Mouse (Mus musculus): ENCODE results near the gene Slc4a10.
"Not testable (repeated sequence)": the region's sequence is repeated elsewhere in the genome, so short reads cannot be mapped to it uniquely, and the experiment has no call there.

Slc4a10 gene

DNA sequence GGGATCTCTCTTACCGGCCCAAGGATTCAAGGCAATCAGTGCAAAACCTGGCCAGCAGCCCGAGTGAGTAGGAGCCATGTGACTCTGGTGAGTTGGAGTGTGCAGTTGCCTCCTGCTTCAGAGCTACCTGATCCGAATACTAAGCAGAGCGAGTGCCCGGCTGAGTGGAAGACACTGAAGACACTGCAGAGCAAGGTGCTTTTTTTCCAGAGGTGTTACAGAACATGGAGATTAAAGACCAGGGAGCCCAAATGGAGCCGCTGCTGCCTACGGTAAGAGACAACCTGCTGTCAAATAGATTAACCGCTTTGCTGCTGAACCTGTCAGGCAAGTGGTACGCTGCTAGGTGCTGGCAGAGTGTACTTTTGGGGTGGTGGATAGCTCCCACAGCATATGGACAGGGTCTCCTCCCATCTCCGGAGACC is at the start of gene Slc4a10:
Gene Slc4a10 (plus strand): TSS at position 42 of the 425 bp plus-strand sequence.
- DNase-seq: no peak

DNA sequence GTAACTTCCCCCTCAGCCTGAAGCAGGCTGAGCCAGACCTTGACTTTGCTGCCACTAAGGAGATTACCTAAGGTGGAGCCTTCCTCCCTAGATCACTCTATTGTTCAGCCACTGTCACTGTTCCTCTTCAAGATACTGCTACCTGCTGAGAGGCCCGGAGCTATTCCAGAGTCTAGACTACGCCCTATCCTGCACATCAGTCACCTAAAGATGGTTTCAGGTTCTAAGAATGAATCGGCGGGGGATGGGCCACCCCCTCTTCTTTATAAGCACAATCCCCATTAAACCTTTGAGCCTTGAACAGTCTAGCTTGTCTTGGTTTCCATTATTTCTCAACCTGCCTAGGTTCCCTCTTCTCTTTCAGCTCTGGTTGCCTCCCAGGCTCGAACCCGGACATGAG is 45.0 kb upstream of the Slc4a10 start:
- DNase-seq: not testable (repeated sequence)

DNA sequence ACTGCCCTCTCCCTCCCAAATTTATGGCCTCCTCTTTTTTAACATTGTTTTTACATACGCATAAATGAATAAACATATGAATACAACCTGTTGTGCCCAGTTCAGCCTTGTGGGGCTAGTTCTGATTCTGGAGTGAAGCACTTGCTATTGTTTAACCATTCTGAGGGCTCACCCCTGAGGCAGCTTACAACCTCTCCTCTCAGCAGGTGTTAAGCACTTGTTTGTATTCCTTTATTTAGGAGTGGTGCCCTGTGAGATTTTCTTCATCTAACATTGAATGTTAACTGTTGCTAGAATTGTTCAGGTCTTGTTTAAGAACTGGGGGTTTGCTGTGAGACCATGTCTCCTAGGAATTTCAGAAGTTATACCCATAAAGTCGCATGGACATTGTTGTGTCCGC is 28.1 kb upstream of the Slc4a10 start:
- no peak for DNase-seq

DNA sequence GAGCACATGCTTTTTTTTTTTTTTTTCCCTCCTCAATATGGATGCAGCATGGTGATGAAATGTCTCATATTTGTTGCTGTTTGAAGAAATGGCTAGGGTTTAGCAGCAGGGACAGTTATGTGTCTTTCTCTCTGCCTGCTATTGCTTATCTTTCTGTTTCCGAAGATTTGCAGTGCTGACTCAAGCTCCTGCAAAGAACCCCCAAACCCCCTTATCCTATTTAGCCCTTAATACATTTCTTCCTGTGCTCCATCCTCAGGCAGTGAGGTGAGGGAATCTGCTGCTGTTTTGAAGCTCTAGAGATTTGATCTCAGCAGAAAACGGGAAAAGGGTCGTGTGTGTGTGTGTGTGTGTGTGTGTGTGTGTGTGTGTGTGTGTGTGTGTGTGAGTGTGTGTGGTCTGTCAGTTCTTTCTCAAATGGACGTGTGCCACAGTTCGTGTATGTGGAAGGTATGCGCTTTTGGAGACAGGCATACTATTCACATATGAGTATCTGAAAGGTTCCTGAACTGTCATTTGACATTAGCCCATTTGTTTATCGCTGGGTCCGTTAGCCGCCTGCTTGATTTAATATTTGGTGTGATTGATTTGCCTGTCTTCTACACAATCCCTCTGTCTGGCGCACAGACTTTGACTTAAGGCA is 720 bp downstream of the Slc4a10 start:
- no peak for DNase-seq

DNA sequence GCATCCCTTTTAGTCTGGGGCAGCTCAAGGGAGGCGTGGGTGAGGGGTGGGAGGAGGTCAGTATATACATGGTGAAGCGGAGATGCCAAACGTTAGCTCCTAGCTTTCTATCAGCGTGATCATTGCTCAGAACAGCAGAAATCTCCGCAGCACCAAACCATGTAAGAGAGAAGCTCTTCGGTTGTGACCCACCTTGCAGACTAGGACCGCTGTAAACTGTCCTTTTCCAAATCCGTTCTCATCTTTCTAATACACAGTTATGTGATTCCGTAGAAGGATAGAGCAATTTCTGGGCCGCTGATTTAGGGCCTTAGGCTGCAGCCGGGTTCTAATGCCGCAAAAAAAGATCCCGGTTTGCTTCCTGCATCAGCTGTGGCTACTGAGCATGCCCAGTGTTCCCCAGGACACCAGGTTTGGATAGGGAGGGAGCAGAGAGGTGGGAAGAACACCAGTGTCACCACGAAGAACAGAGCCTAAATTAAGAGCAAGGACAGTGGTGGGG is 1.3 kb downstream of the Slc4a10 start:
- no peak for DNase-seq

DNA sequence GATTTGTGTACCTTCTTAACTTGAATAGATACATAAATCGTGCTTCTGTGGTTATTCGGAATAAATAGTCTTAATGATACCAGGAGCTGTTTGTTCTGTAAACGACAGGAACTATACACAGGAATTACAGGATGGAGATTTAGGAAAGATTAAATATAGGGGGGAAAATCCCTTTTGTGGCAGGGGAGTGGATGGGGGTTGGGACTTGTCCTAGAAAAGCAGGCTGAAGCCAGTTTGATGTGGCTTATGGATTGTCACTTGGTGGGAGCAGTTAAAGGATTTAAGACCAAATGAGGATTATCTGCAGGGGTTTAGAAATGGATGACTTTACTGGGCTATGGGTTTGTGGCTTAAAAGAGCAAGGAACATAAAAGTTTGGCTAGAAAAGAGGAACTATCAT is 1.9 kb downstream of the Slc4a10 start:
- no peak for DNase-seq

DNA sequence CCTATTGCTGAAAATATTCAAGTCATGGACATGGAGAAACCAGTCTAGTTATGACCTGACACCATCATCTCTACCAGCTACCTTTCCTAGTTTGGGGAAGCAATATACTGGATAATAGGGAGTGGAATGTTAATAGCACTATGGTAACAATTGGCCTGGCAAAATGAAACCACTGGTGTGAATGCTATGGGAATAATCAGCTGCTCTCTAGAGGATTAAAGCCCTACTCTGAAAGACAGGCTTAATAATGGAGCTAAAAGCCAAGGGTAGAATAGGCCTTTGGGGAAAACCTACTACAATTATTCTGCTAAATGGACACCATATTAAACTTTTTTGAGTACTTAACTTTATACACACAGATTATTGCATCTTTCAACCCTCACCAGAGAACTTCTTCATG is 30.2 kb downstream of the Slc4a10 start:
- no peak for DNase-seq

DNA sequence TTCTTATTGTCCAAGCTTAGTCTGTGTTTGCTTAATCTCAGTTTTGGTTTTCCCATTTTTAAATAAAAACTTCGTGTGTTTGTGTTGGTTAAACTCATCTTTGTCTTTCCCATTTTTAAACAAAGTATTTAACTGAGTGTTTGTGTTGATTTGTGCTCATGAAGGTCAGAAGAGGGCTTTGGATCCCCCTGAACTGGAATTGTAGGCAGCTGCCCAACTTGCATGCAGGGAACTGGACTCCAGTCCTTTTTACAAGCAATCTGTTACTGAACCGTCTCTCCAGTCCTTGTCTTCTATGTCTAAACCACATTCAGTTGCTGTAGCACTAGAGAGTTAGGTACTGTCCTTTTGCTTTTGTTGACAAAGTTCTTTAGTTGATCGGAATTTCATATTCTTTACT is 41.3 kb downstream of the Slc4a10 start:
- DNase-seq: no peak

DNA sequence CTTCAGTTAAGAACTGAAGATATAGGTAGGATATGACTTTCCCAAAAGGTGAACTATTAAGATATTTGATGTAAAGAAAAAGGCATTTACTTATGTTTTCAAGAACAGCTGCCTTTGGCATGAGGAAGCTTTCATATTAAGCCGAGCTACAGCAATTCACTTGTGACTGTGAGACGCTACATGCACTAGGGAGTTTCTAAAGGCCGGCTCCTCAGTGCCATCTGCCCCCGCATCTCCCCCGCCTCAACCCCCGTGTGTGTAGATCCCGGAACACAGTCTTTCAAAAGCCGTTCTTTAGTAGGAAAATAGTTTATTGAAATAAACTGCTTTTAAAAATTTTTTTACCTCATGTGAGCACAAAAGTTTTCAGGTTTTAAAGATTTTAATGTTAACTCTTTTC is 42.5 kb downstream of the Slc4a10 start:
- no peak for DNase-seq

DNA sequence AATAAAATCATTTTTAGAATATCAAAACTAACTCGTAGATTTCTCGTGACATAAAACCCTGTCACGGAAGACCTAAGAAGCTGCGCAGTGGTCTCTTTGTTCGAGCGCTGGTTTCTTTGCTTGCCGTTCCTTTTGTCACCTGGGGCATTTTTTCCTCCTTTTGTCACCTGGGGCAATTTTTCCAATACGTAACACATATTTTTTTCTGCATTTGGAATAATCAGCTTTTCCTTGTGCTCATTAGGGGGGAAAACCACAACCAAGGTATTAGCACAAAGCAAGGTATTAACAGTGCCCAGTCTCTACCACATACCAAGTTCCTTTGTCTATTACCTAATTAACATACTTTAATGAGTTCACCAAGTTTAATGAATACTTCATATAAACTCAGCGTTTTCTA is 42.9 kb downstream of the Slc4a10 start:
- no peak for DNase-seq

DNA sequence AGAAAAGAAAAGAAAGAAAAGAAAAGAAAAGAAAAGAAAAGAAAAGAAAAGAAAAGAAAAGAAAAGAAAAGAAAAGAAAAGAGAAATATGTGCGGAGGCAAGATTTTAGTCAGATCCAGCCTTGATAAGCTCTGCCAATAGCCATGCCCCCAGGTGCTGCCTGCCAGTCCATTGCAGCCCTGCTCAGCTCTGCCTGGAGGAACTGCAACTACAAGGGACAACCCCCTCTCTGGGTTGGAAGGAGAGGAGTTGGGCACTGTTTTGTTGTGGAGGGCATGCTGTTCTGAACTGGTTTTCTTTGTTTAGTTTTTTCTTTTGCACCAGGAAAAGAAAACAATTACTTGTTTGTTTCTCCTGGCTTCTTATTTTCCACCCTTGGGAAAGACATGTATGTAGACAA is 54.3 kb downstream of the Slc4a10 start:
- no peak for DNase-seq

DNA sequence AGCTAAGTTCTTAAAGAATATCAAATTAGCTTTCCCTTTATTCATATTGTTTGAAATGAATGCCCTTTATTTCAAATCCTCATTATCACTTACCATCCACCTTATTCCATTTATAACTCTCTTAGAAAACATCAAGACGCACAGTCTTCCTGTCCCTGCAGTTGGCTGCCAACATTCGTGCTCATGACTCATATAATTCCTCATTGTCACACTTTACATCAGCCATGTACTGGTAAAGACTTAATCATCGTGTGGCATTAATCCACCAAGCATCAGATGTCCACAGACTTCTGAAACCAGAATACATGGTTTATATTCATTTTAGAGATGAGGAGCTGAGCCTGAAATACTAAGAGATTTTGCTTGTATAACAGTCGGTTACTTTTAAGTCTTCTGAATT is 69.1 kb downstream of the Slc4a10 start:
- no peak for DNase-seq

DNA sequence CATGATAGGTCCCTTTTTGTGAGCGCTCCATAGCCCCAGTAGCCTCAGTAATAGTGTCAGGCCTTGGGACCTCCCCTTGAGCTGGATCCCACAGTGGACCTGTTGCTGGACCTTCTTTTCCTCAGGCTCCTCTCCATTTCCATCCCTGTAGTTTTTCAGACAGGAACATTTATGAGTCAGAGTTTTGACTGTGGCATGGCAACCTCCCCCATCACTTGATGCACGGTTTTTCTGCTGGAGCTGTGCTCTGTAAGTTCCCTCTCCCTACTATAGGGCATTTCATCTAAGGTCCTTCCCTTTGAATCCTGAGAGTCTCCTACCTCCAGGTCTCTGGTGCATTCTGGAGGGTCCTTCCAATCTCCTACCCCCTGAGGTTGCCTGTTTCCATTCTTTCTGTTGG is 83.7 kb downstream of the Slc4a10 start:
- no peak for DNase-seq

DNA sequence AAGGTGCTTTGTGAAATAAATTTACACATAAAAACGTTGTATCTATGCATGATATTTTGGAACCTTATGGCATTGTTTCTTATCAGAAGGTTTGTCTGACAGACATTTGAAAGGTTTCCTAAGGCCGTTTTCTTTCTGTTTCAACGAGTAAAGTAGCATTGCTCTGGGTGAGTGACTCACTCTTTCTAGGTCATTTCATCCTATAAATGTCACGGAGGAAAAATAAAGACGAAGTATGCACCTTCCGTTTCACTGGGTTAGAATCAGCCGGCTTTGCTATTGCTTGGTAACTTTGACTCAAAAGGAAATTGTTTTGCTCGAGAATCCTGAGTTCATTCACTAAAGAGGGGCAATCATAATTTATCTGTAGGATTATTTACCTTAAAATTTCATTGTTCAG is 88.6 kb downstream of the Slc4a10 start:
- no peak for DNase-seq

DNA sequence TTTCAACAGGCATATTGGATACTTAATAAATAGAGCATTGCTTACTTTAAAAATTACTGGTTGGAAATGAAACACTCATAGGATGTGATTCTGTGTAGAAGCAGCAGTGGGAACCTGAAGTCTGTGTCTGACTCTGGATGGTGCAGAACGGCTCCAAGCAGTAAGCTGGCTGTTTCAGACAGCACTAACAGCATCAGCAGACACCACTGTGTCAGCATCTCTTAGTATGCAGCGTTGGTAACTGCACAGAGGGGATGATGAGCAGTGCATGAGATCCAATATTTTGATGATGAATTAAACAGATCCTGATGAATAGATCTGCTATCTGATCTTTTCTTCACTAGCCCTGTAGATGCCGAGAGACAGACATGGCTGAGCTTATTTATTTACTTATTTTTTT is 101.4 kb downstream of the Slc4a10 start:
- DNase-seq: no peak

DNA sequence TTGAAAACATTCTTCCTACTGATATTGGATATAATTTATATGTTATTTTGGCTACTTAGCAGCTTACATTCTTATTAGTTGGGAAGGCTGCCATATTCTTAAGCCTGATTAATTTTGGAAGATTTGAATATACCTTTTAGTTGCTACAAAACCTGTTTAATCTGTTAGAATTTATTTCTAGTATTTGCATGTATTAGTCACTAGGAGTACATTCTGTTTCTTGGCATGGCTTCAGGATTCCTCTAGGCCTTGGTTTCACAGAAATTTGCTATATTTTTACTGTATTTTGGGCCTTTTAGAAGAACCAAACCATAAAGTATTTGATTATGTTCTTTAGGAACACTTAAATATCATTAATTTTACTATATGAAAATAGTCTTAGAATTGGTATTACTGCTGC is 103.2 kb downstream of the Slc4a10 start:
- DNase-seq: no peak

DNA sequence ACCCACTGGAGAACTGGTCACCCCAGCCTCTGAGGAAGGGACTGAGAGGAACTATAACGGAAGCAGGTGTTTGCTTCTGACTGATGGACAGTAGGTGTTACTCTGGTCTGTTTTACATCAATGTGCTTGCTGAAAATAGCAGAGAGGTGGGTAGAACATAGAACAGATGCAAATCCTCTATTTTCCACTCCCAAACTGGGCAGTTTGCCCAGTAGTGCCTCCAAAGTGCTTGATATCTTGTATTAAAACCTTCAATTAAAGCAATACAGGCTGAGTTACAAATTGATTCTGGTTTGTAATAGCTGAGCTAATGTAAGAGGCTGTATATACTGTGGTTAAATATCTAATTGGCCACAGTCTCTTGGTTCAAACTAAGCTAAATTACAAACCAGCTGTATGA is 104.6 kb downstream of the Slc4a10 start:
- no peak for DNase-seq

DNA sequence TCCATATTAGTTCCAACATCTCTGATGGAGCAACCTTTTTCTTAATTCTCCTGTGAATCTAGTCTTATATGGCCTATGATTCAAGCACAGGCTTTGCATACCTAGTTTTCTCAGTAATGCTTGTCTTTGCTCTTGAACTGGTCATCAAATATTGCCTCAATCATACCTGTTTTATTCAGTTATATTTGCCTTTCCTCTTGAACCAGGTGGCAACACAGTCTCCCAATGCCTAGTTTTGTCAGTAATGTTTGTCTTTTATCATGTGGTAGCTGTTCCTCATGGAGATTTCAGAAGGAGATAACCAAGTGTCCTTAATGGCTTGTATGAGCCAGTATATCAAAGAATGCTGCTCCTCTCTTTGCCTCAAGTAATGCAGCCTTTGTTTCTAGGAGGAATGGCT is 163.8 kb downstream of the Slc4a10 start:
- DNase-seq: no peak

DNA sequence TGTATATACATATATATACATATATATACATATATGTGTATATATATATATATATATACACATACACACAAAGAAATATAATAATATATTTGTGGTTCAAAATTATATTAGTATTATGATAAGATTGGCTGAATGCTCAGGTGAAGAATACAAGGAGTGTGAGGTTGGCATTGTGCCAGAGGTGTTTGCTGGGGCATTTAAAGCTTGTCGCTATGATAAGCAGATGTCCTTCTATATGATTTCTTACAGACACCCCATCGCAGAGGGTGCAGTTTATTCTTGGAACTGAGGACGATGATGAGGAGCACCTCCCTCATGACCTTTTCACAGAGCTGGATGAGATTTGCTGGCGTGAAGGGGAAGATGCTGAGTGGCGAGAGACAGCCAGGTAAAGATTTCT is 164.8 kb downstream of the Slc4a10 start:
- no peak for DNase-seq

DNA sequence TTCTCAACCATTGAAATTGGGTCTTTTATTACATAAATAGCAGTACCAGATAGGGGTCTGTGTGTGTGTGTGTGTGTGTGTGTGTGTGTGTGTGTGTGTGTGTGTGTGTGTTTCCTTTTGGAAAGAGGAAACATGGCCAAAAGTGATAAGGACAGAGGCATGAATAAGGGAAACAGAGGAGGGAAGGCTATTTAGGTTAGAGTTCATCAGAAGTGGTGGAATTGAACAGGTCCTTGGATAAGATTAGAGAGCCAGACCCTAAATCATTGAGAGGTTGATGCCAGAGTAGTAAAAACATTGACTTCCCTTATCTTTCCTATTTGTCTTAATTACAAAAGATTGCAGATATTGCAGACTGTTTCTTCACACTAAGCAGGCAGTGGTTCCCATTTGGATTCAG is 181.3 kb downstream of the Slc4a10 start:
- DNase-seq: no peak

DNA sequence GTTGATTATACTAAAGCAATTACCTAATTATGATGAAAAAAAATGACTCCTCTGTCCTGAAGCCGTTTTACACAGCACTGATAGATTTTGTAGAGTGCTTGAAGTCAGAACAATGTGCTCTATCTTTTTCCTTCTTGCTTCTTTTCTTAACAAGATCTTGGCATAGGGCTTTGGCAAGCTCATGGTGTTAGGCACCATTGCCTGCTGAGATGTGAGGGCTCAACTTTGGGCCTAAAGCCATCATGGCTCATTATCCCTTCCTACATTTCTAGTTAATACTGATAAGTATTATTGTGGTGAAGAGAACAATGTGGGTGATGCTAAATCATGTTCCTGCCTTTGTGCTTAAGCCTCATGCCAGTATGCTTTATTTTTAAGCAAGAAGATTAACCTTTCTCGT is 185.0 kb downstream of the Slc4a10 start:
- DNase-seq: no peak

DNA sequence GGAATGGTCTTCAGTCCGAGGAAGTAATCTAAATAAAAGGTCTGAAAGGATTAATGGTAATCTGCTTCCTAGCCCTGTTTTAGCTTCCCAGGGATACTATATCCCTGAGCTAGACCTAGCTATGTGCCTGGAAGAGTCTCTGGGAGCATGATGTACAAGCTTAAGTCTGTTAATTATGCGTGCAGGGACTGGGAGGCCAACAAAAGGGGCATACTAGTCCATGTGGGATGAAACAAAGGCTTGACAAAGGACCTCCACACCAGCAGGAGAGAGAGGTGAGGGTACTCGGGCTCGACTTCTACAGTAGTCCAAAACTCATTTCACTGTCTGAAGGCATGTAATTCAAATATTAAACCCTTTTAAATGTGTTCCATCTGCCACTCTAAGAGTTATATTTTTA is 197.9 kb downstream of the Slc4a10 start:
- DNase-seq: no peak

DNA sequence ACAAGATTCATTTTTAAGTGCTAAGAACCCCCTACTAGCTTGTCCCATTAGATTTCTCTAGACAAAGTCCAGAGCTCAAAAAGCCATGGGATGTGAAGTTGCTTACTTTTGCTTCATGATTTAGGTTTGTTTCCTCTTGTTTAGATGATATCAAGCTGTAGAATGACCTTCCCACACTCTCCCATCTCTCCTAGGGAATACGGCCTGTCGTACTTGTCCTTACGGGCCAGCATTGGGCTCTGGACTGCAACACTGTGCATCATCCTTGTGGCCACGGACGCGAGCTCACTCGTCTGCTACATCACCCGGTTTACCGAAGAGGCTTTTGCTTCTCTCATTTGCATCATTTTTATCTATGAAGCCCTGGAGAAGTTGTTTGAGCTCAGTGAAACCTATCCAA is 222.2 kb downstream of the Slc4a10 start:
- no peak for DNase-seq

DNA sequence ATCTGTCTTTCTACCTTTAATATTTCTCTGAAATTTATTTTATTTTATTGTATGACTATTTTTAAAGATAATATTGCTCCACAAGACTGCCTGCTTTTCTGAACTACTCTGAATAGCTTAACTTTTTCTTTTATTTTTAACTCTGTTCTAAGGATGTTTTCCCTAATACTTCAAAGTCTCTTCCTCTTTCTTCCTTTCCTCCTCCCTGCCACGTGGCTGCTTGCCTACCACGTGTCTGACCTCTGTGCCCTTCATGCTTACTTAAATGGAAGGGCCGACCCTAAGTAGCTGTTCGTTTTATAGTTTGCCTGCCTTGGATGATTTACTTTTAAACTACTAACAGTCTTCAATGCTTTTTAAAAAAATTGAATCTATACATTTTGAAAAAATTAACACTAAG is 225.6 kb downstream of the Slc4a10 start:
- no peak for DNase-seq

DNA sequence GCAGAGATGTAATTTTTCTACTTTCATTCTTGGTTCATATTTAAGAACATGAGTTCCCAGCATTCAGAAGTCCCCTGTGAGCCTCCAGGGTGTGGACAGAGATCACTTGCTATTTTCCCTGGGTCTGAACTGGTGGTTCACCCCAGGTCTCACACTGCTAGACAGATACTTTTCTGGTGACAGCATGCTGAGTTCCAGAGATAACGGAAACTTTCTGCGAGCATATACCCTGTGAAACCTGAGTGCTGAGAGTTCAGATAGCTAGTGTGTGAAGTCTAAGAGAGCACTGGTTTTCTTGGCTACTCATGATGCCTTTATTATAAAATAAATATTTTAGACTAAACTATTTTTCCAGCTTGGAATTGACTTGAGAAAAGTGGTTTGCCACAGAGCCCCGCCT is 232.5 kb downstream of the Slc4a10 start:
- no peak for DNase-seq

DNA sequence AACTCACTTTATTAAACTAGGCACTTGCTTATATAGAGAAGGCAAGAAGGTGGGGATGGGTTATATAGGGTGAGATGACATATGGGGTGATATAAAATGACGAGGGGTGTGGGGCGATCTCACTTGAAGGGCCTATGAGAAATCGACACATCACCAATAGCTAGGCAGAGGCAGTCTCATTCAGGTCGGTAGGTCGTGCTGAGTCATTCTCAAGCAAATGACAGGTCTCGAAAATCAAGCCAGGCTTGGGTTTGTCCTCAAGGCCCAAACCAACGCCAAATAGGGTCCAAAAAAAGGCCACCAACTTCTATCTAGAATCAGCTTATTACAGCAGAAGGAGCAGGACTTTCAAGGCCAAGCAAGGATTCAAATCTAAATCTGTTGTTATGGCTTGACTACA is 233.5 kb downstream of the Slc4a10 start:
- no peak for DNase-seq
